Mouse (Mus musculus): ENCODE data around the gene Kcnk1.

Gene Kcnk1

GRCm38 (mm10) chr8:125996980-125997379 is 2.0 kb downstream of the Kcnk1 start:
- DNase-seq (ENCODE audit: low read depth): no peak

GRCm38 (mm10) chr8:125997550-125997949 is 2.6 kb downstream of the Kcnk1 start:
- no peak for DNase-seq (ENCODE audit: low read depth)

- DNase-seq (ENCODE audit: low read depth): no peak
Measured at GRCm38 (mm10) chr8:125999842-126000395, 4.9 kb downstream of the Kcnk1 start.

GRCm38 (mm10) chr8:126003546-126003945 is 8.6 kb downstream of the Kcnk1 start:
- DNase-seq (ENCODE audit: low read depth): no peak

GRCm38 (mm10) chr8:126004953-126005352 is 10.0 kb downstream of the Kcnk1 start:
- no peak for DNase-seq (ENCODE audit: low read depth)

GRCm38 (mm10) chr8:126006310-126006990 is 11.5 kb downstream of the Kcnk1 start:
- DNase-seq (ENCODE audit: low read depth): no peak

GRCm38 (mm10) chr8:126007538-126008330 is 12.8 kb downstream of the Kcnk1 start:
- DNase-seq (ENCODE audit: low read depth): no peak

GRCm38 (mm10) chr8:126008945-126009344 is 14.0 kb downstream of the Kcnk1 start:
- no peak for DNase-seq (ENCODE audit: low read depth)

- no peak for DNase-seq (ENCODE audit: low read depth)
Measured at GRCm38 (mm10) chr8:126010900-126011299, 15.9 kb downstream of the Kcnk1 start.

- no peak for DNase-seq (ENCODE audit: low read depth)
Measured at GRCm38 (mm10) chr8:126012334-126012733, 17.4 kb downstream of the Kcnk1 start.

GRCm38 (mm10) chr8:126013646-126014045 is 18.7 kb downstream of the Kcnk1 start:
- DNase-seq (ENCODE audit: low read depth): no peak

- no peak for DNase-seq (ENCODE audit: low read depth)
Measured at GRCm38 (mm10) chr8:126021932-126022331, 27.0 kb downstream of the Kcnk1 start.

GRCm38 (mm10) chr8:126023706-126024305 is 28.8 kb downstream of the Kcnk1 start:
- no peak for DNase-seq (ENCODE audit: low read depth)

GRCm38 (mm10) chr8:126024891-126025290 is 29.9 kb downstream of the Kcnk1 start:
- no peak for DNase-seq (ENCODE audit: low read depth)

- DNase-seq (ENCODE audit: low read depth): no peak
Measured at GRCm38 (mm10) chr8:126026121-126026520, 31.2 kb downstream of the Kcnk1 start.

GRCm38 (mm10) chr8:126026584-126026983 is 31.6 kb downstream of the Kcnk1 start:
- no peak for DNase-seq (ENCODE audit: low read depth)

- DNase-seq (ENCODE audit: low read depth): no peak
Measured at GRCm38 (mm10) chr8:126027486-126027885, 32.5 kb downstream of the Kcnk1 start.

GRCm38 (mm10) chr8:126028941-126029340 is 34.0 kb downstream of the Kcnk1 start:
- no peak for DNase-seq (ENCODE audit: low read depth)

GRCm38 (mm10) chr8:126032776-126033175 is 37.8 kb downstream of the Kcnk1 start:
- no peak for DNase-seq (ENCODE audit: low read depth)

- DNase-seq (ENCODE audit: low read depth): no peak
Measured at GRCm38 (mm10) chr8:126035046-126035445, 40.1 kb downstream of the Kcnk1 start.

- DNase-seq (ENCODE audit: low read depth): no peak
Measured at GRCm38 (mm10) chr8:126036340-126036739, 41.4 kb downstream of the Kcnk1 start.

GRCm38 (mm10) chr8:126045751-126046150 is 50.8 kb downstream of the Kcnk1 start:
- DNase-seq (ENCODE audit: low read depth): no peak

- no peak for DNase-seq (ENCODE audit: low read depth)
Measured at GRCm38 (mm10) chr8:126053911-126054310, 58.9 kb downstream of the Kcnk1 start.

All from c-Kit-positive CD71-positive TER-119-negative erythroid progenitor cells, embryonic 14.5 days (primary cell).